Mouse (Mus musculus): ENCODE results near the gene Polr3g. TPM values are rescaled to one million over a fixed set of nuclear protein-coding genes. Genes with fewer than 3 reads are reported as not detected.

Polr3g gene
- polyA plus RNA-seq (2012; rRNA removed), result 2.7 and 3.1 TPM in 2 replicates

DNA sequence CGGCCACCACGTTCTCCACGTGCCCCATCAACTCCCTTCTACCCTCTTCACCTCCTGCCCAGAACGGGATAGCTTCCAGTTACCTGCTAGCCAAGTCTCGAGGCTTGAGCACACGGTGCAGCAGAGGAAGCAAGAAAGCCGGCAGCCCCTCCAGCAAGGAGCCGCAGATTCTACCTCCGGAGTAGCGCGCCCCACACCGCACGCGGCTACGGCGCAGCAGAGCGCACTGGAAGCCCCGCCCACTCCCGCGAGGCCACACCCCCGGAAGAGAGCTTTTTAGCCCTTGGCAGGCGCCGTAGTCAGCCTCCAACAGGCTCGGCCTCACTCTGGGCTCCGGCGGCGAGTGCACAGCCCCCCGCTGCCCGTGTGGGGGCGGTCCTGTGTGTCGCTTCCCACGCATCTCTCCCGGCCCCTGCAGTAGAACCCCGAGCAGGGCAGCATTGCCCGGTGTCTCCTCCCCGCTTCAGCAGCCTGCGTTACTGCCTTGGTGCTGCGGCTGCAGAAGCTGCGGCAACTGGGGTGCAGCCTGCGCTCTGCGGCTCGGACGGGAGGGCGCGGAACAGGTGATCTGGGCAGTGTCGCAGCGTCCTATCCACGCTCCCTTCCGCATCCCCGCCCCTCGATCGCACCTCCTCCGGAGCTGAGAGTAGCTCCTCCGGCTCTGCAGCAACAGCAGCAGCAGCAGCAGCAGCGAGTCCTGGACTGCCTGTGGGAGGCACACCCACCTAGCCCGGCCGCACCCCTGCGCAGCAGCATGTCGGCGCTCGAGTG, at the start of gene Polr3g, which contains the start of gene Mblac2:
TSS of gene Polr3g (minus strand) at position 239 of the 771 bp plus-strand sequence.
TSS of gene Mblac2 (plus strand) at position 567 of the 771 bp plus-strand sequence.
- Histone ChIP-seq H3K4me3 (ENCODE audit: insufficient read depth, low read depth, low read length) (peak within 1 kb of the TSS; percentile 93), H3K27me3 (replicated peaks; ENCODE audit: control insufficient read depth, insufficient read depth, low read length) (no peaks in the 10 kb centered on the region), H3K4me1 (ENCODE audit: control insufficient read depth, insufficient read depth, low read length) (no peaks in the 10 kb centered on the region), H3K36me3 (ENCODE audit: control insufficient read depth, insufficient read depth, low read length) (no peaks in the 10 kb centered on the region), H3K27ac (ENCODE audit: insufficient read depth, low read depth, low read length) (peak within 1 kb of the TSS; percentile 89)
- peak; percentile 4 for TF ChIP-seq POLR2A (IDR thresholded peaks at IDR 0.05; ENCODE audit: low read depth, low read length)
- TF ChIP-seq CTCF (conservative IDR thresholded peaks at IDR 0.05; ENCODE audit: insufficient read depth, insufficient read length, low read depth, low read length), result no peak
- peak; percentile 96 for DNase-seq
- WGBS, result under 1% methylated on average over 61 of the region's 61 CpGs

DNA sequence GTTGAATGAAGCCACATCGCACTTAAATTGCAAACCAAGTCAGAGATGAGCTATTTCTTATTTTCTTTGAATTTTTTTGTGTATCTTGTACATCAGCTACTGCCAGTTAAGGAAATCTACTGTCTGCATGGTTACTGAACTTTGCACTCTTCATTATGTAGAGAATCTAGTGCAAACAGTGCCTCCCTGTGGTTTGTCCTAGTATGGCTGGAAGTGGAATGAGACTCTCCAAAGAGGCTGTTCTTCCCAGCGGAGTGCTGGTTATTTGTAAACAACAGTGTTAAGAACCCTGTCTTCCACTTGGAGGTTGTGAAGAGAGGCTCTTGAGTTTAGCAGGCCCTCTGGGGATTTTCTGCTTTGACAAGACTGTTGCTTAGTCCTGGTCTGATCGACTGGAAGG, 49.6 kb upstream of the Polr3g start:
- Histone ChIP-seq H3K4me3 (ENCODE audit: insufficient read depth, low read depth, low read length) (no peak overlapping the region), H3K27me3 (replicated peaks; ENCODE audit: control insufficient read depth, insufficient read depth, low read length) (no peaks in the 10 kb centered on the region; the same call in 1 of the 2 replicates), H3K27ac (ENCODE audit: insufficient read depth, low read depth, low read length) (no peak overlapping the region), H3K36me3 (ENCODE audit: control insufficient read depth, insufficient read depth, low read length) (no peaks in the 10 kb centered on the region), H3K4me1 (ENCODE audit: control insufficient read depth, insufficient read depth, low read length) (no peaks in the 10 kb centered on the region; the same call in 1 of the 2 replicates)
- TF ChIP-seq POLR2A (IDR thresholded peaks at IDR 0.05; ENCODE audit: low read depth, low read length) (no peak), CTCF (conservative IDR thresholded peaks at IDR 0.05; ENCODE audit: insufficient read depth, insufficient read length, low read depth, low read length) (peak; percentile 52)
- WGBS, result 33% methylated on average over 3 of the region's 3 CpGs
- DNase-seq, result peak; percentile 60

DNA sequence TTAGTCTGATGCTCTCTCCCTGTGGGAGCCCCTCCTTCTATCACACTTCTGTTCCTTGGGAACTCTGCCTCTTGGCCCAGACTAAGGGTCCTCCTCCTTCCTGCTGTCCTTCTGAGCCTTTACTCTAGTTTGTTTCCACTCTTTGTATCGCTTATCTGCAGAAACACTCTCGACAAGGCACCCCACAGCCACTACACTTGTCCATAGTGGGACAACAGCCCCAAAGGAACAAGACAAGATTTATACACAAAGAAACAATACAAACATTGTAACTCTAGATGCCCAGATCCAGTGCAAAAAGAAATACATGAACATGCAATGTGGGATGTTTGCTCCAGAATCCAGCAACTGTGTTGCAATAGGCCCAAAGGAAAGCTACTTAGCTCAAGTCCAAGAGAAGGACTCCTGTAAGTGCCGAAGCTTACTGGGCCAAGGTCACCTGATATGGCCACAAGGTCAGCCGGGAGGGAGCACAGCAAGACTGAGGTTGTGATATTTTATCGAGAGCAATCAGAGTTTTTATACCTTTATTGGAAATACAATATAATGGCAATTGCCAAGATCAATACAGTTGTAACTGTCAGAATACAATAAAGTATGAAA, 46.3 kb upstream of the Polr3g start:
- 80% methylated on average over 5 of the region's 5 CpGs for WGBS
- DNase-seq, result peak; percentile 12
- no peak for TF ChIP-seq CTCF (conservative IDR thresholded peaks at IDR 0.05; ENCODE audit: insufficient read depth, insufficient read length, low read depth, low read length)
- Histone ChIP-seq H3K27me3 (replicated peaks; ENCODE audit: control insufficient read depth, insufficient read depth, low read length) (no peaks in the 10 kb centered on the region; the same call in 1 of the 2 replicates), H3K4me3 (ENCODE audit: insufficient read depth, low read depth, low read length) (no peak overlapping the region), H3K36me3 (ENCODE audit: control insufficient read depth, insufficient read depth, low read length) (no peaks in the 10 kb centered on the region), H3K4me1 (ENCODE audit: control insufficient read depth, insufficient read depth, low read length) (no peaks in the 10 kb centered on the region; the same call in 1 of the 2 replicates), H3K27ac (ENCODE audit: insufficient read depth, low read depth, low read length) (no peak overlapping the region)

DNA sequence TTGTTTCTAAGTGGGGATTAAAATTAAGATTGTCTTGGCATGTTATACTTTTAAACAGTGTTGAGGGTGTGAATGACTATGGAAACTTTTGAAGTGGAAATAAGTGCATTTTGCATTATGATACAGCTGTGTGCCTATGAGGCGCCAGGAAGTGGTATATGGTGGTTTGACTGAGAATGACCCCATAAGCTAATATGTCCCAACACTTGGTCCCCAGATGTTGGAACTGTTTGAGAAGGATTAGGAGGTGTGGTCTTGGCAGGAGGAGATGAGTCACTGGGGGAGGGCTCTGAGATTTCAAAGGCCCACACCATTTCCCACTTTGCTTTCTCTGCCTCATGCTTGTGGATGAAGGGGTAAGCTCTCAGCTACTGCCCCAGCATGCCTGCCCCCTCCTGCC, 44.5 kb upstream of the Polr3g start:
- TF ChIP-seq POLR2A (IDR thresholded peaks at IDR 0.05; ENCODE audit: low read depth, low read length) (no peak), CTCF (conservative IDR thresholded peaks at IDR 0.05; ENCODE audit: insufficient read depth, insufficient read length, low read depth, low read length) (no peak)
- H3K27ac ChIP-seq (ENCODE audit: insufficient read depth, low read depth, low read length), result no peak overlapping the region
- DNase-seq, result no peak
- H3K4me1 ChIP-seq (ENCODE audit: control insufficient read depth, insufficient read depth, low read length), result no peaks in the 10 kb centered on the region
- no peaks in the 10 kb centered on the region for H3K36me3 ChIP-seq (ENCODE audit: control insufficient read depth, insufficient read depth, low read length)
- H3K4me3 ChIP-seq (ENCODE audit: insufficient read depth, low read depth, low read length), result no peak overlapping the region
- H3K27me3 ChIP-seq (replicated peaks; ENCODE audit: control insufficient read depth, insufficient read depth, low read length), result no peaks in the 10 kb centered on the region
- 97% methylated on average over 1 of the region's 1 CpGs for WGBS

DNA sequence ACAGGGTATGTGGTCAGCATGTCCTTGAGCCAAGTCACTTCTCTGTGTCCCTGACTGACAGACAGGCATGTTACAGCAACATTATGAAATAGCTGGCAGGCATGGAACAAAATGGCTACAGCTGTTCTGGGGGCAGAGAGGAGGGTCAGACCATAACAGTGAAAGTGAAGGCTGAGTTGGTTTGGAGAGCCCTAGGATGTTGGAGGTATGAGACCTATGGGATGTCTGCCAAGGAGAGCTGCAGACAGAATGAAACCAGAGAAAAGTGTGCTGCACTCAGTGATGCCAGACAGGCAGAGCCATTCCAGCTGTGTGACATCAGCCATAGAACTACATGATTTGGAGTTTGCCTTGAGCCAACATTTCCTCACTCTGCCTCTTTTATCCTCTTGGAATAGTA, 44.1 kb upstream of the Polr3g start:
- H3K27ac ChIP-seq (ENCODE audit: insufficient read depth, low read depth, low read length), result no peak overlapping the region
- DNase-seq, result no peak

DNA sequence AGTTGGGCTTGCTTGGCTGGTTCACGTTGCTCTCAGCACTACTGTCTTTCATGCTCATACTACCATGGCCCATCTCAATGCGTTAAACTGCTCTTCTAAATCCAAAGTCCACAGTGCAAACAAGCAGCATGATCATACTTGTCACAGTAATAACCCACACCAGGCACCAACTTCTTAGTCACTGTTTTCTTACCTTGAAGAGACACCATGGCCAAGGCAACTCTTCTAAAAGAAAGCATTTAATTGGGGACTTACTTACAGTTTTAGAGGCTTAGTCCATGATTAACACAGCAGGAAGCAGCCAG, 33.2 kb upstream of the Polr3g start:
- H3K27me3 ChIP-seq (replicated peaks; ENCODE audit: control insufficient read depth, insufficient read depth, low read length), result no peaks in the 10 kb centered on the region
- TF ChIP-seq POLR2A (IDR thresholded peaks at IDR 0.05; ENCODE audit: low read depth, low read length), result no peak
- TF ChIP-seq CTCF (conservative IDR thresholded peaks at IDR 0.05; ENCODE audit: insufficient read depth, insufficient read length, low read depth, low read length), result no peak
- no peak overlapping the region for H3K27ac ChIP-seq (ENCODE audit: insufficient read depth, low read depth, low read length)
- DNase-seq, result peak; percentile 10
- H3K36me3 ChIP-seq (ENCODE audit: control insufficient read depth, insufficient read depth, low read length), result no peaks in the 10 kb centered on the region
- H3K4me1 ChIP-seq (ENCODE audit: control insufficient read depth, insufficient read depth, low read length), result 0 out of 2 replicates have a peak, but pooled peaks cover 4% of the 10 kb centered on the region
- H3K4me3 ChIP-seq (ENCODE audit: insufficient read depth, low read depth, low read length), result no peak overlapping the region
- WGBS, result 39% methylated on average over 2 of the region's 2 CpGs

More for the DNA sequence above, 44.1 kb upstream of the Polr3g start:
- no peak overlapping the region for H3K4me3 ChIP-seq (ENCODE audit: insufficient read depth, low read depth, low read length)
- H3K27me3 ChIP-seq (replicated peaks; ENCODE audit: control insufficient read depth, insufficient read depth, low read length), result no peaks in the 10 kb centered on the region
- TF ChIP-seq CTCF (conservative IDR thresholded peaks at IDR 0.05; ENCODE audit: insufficient read depth, insufficient read length, low read depth, low read length), result no peak
- TF ChIP-seq POLR2A (IDR thresholded peaks at IDR 0.05; ENCODE audit: low read depth, low read length), result no peak
- no peaks in the 10 kb centered on the region for H3K36me3 ChIP-seq (ENCODE audit: control insufficient read depth, insufficient read depth, low read length)
- no peaks in the 10 kb centered on the region for H3K4me1 ChIP-seq (ENCODE audit: control insufficient read depth, insufficient read depth, low read length)

DNA sequence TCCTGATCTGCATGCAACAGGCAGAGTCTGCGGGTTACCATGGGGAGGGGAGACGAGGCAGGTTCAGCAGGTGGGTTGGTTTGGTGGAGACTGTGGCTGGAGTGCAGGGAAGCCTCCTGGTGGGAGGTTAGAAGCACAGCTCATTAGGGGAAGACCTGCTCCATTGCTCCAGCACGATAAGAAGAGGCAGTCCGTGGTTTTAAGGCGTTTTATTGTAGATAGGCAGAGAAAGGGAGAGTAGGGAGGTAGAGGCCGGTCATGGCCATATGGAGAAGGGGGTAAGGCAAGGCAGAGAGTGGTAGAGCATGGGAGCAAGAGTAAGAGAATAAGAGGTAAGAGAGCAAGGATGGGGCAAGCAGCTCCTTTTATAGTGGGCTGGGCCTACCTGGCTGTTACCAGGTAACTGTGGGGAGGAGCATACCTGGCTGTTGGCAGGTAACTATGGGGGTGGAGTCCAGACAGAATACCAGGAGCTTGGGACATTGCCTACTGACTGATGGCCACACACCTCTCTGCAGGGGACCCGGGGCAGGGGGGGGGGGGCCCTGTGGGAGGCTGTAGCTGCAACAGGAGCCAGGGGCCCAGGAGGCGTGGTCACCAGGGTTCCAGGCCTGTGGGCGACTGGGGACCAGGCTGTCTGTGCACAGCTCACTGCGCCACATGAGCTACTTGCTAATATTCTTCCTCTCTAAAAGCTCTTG, 32.7 kb upstream of the Polr3g start:
- Histone ChIP-seq H3K36me3 (ENCODE audit: control insufficient read depth, insufficient read depth, low read length) (no peaks in the 10 kb centered on the region), H3K27me3 (replicated peaks; ENCODE audit: control insufficient read depth, insufficient read depth, low read length) (no peaks in the 10 kb centered on the region), H3K27ac (ENCODE audit: insufficient read depth, low read depth, low read length) (no peak overlapping the region), H3K4me3 (ENCODE audit: insufficient read depth, low read depth, low read length) (no peak overlapping the region), H3K4me1 (ENCODE audit: control insufficient read depth, insufficient read depth, low read length) (0 out of 2 replicates have a peak, but pooled peaks cover 4% of the 10 kb centered on the region)
- 57% methylated on average over 10 of the region's 10 CpGs for WGBS
- TF ChIP-seq POLR2A (IDR thresholded peaks at IDR 0.05; ENCODE audit: low read depth, low read length), result no peak
- no peak for TF ChIP-seq CTCF (conservative IDR thresholded peaks at IDR 0.05; ENCODE audit: insufficient read depth, insufficient read length, low read depth, low read length)
- DNase-seq, result no peak
